Mouse (Mus musculus) liver, adult 2 months (tissue): ENCODE data around the gene Brms1l. TPM values are rescaled to one million over a fixed set of nuclear protein-coding genes. Genes with fewer than 3 reads are reported as not detected.

Experiments used
- DNase-seq: peaks from one replicate; pipeline ENCODE4 v3.0.0-alpha.2; 2011; ENCODE audit warnings: low read depth, low spot score; ENCODE audit errors: extremely low read depth
- H3K27ac ChIP-seq: fragments of 200-500 bp; replicated peaks from 2 replicates; pipeline ENCODE4 v1.5.1; 2012; ENCODE audit warnings: low read depth, mild to moderate bottlenecking, control low read depth, inconsistent platforms, low read length; ENCODE audit not compliant: insufficient read depth
- H3K27me3 ChIP-seq: fragments of 200-500 bp; 2 replicates; pipeline ENCODE4 v1.6.1; 2012; ENCODE audit warnings: mild to moderate bottlenecking, moderate library complexity, low read length, inconsistent platforms; ENCODE audit not compliant: control insufficient read depth, insufficient read depth
- H3K36me3 ChIP-seq: fragments of 200-500 bp; 2 replicates; pipeline ENCODE4 v1.6.1; 2012; ENCODE audit warnings: low read length, inconsistent platforms; ENCODE audit not compliant: control insufficient read depth, insufficient read depth
- H3K4me1 ChIP-seq: fragments of 200-500 bp; 2 replicates; pipeline ENCODE4 v1.6.1; 2011; ENCODE audit warnings: low read length; ENCODE audit not compliant: control insufficient read depth, insufficient read depth
- H3K4me3 ChIP-seq: fragments of 200-500 bp; 2 replicates; pipeline ENCODE4 v1.5.1; 2011; ENCODE audit warnings: low read depth, mild to moderate bottlenecking, control low read depth, low read length, moderate library complexity; ENCODE audit not compliant: insufficient read depth
- H3K79me2 ChIP-seq: fragments of 200-500 bp; 2 replicates; pipeline ENCODE4 v1.6.1; 2012; ENCODE audit warnings: inconsistent platforms, mild to moderate bottlenecking, low read length, moderate library complexity; ENCODE audit not compliant: control insufficient read depth, insufficient read depth
- H3K9ac ChIP-seq: fragments of 200-500 bp; 2 replicates; pipeline ENCODE4 v1.6.1; 2012; ENCODE audit warnings: low read depth, mild to moderate bottlenecking, control low read depth, inconsistent platforms, low read length
- CTCF ChIP-seq: fragments of 200-500 bp; IDR thresholded peaks from 2 replicates; pipeline ENCODE4 v1.5.1; 2011; ENCODE audit warnings: low read depth, low read length, control low read depth
- POLR2A ChIP-seq: fragments of 200-500 bp; IDR thresholded peaks from 2 replicates; pipeline ENCODE4 v1.6.1; 2011; ENCODE audit warnings: low read length, control low read depth; ENCODE audit not compliant: insufficient read depth; ENCODE audit errors: extremely low read depth
- WGBS: fragments of 180-500 bp; shearing (Covaris S2); methylation state at CpG from one replicate; pipeline ENCODE4 v1.1.7; 2018; 5-methylcytosine and 5-hydroxymethylcytosine counted together
- polyA plus RNA-seq: library from polyadenylated mRNA; depleted of rRNA; stranded (reverse); fragments of >200 nt; gene quantifications from 2 replicates; pipeline ENCODE4 v1.2.3, GENCODE M21; 2012
- total RNA-seq: library from RNA; depleted of rRNA; stranded (reverse); fragments of >200 nt; gene quantifications from 2 replicates; pipeline ENCODE4 v1.2.3, GENCODE M21; 2014

Brms1l gene
- total and polyA plus RNA-seq, 2 experiments, result 2.6 to 3.1 TPM

GRCm38 (mm10) chr12:55805035-55805434 lies 31.1 kb upstream of the Brms1l start:
- peaks cover 4% of the 10 kb centered on the region; the same call in 1 of the 2 replicates for H3K79me2 ChIP-seq
- no peaks in the 10 kb centered on the region for H3K36me3 ChIP-seq
- TF ChIP-seq POLR2A (no peak), CTCF (no peak)
- no peak overlapping the region for H3K27ac ChIP-seq
- H3K27me3 ChIP-seq, result no peaks in the 10 kb centered on the region
- H3K4me1 ChIP-seq, result no peaks in the 10 kb centered on the region; the same call in 1 of the 2 replicates
- no peak for DNase-seq
- H3K4me3 ChIP-seq, result no peak overlapping the region
- no peak overlapping the region for H3K9ac ChIP-seq
- 76% methylated on average over 3 of the region's 3 CpGs for WGBS

DNA sequence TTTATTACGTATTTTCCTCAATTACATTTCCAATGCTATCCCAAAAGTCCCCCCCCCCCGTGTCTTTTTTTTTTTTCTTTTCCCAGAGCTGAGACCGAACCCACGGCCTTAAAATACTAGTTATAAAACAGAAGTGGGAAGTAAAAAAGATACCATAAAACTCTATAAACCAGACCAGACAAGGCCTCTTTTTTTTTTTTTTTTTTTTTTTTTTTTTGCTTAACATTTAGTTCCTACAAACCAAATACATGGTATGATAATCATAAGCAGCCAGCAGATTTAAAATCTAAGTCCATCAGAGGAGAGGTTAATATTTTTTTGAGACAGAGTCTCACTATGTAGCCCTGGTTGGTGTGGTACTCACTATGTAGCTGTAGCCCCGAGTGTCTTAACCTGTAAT lies 19.6 kb upstream of the Brms1l start:
- no peak overlapping the region for H3K27ac ChIP-seq
- no peak for TF ChIP-seq CTCF
- no peak for TF ChIP-seq POLR2A
- H3K4me3 ChIP-seq, result no peak overlapping the region
- H3K9ac ChIP-seq, result no peak overlapping the region
- WGBS, result 92% methylated on average over 5 of the region's 5 CpGs
- H3K79me2 ChIP-seq, result peaks cover 2% of the 10 kb centered on the region; the same call in 1 of the 2 replicates
- DNase-seq, result no peak
- H3K27me3 ChIP-seq, result no peaks in the 10 kb centered on the region
- H3K36me3 ChIP-seq, result no peaks in the 10 kb centered on the region
- H3K4me1 ChIP-seq, result no peaks in the 10 kb centered on the region

- peak overlapping the region; percentile 38 for H3K27ac ChIP-seq
- H3K36me3 ChIP-seq, result no peaks in the 10 kb centered on the region
- no peak for TF ChIP-seq POLR2A
- TF ChIP-seq CTCF, result no peak
- WGBS, result 2% methylated on average over 35 of the region's 35 CpGs
- no peaks in the 10 kb centered on the region for H3K27me3 ChIP-seq
- peak overlapping the region; percentile 93 for H3K4me3 ChIP-seq
- H3K79me2 ChIP-seq, result no peaks in the 10 kb centered on the region; the same call in 1 of the 2 replicates
- peak; percentile 49 for DNase-seq
- peak overlapping the region; percentile 87 for H3K9ac ChIP-seq
- no peaks in the 10 kb centered on the region for H3K4me1 ChIP-seq
Measured at GRCm38 (mm10) chr12:55820119-55820660, 15.9 kb upstream of the Brms1l start.

DNA sequence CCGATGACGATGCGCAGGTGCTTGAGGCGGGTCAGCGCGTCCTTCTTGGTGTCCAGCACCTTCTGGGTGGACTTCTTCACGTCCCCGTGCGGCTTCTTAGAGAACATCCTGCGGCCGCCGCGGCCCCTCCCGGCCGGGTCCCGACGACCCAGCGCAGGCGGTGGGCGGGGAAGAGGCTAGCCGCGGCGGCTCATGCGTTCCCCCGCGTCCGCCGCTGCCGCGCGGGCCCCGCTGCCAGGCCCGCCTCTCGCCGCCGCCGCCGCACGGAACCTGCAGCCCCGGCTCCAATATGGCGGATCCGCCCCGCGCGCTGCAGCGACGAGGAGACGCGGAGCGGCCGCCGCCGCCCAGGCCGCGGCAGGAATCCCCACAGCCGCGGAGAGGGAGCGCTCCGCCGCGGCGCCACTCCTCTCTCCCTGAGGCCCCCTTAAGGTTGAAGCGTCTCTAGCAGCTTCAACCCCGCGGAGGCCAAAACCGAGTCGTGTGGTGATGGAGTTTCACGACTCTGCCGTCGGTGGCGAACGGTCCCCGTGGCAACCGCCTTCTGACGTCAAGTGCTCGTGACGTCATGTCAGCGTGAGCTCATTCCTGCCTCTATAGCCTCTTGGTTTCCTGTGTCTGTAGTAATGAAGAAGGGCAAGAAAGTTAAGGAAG lies 15.3 kb upstream of the Brms1l start, which contains the start of gene Ralgapa1:
Gene Ralgapa1, minus strand, starts transcription at position 507 of the 654 bp plus-strand sequence.
- Histone ChIP-seq H3K4me3 (peak within 1 kb of the TSS; percentile 93), H3K9ac (peak within 1 kb of the TSS; percentile 87), H3K27ac (peak within 1 kb of the TSS; percentile 38), H3K27me3 (no peaks in the 10 kb centered on the region), H3K4me1 (no peaks in the 10 kb centered on the region), H3K36me3 (no peaks in the 10 kb centered on the region), H3K79me2 (no peaks in the 10 kb centered on the region; the same call in 1 of the 2 replicates)
- peak; percentile 62 for DNase-seq
- WGBS, result under 1% methylated on average over 76 of the region's 78 CpGs
- TF ChIP-seq CTCF (0 out of 2 replicates have a peak, but pooled peaks have one; percentile 3), POLR2A (no peak)

- no peak overlapping the region for H3K9ac ChIP-seq
- WGBS, result 86% methylated on average over 6 of the region's 6 CpGs
- no peaks in the 10 kb centered on the region for H3K27me3 ChIP-seq
- no peak for TF ChIP-seq POLR2A
- no peak for TF ChIP-seq CTCF
- H3K79me2 ChIP-seq, result no peaks in the 10 kb centered on the region
- no peak for DNase-seq
- no peak overlapping the region for H3K4me3 ChIP-seq
- no peak overlapping the region for H3K27ac ChIP-seq
- no peaks in the 10 kb centered on the region for H3K36me3 ChIP-seq
- H3K4me1 ChIP-seq, result no peaks in the 10 kb centered on the region
Measured at GRCm38 (mm10) chr12:55824027-55824426, 12.1 kb upstream of the Brms1l start.

GRCm38 (mm10) chr12:55825537-55825936 lies 10.6 kb upstream of the Brms1l start:
- TF ChIP-seq POLR2A (no peak), CTCF (no peak; the same call in 1 of the 2 replicates)
- H3K9ac ChIP-seq, result no peak overlapping the region
- H3K27ac ChIP-seq, result no peak overlapping the region
- H3K79me2 ChIP-seq, result no peaks in the 10 kb centered on the region
- DNase-seq, result no peak
- no peaks in the 10 kb centered on the region for H3K27me3 ChIP-seq
- H3K36me3 ChIP-seq, result no peaks in the 10 kb centered on the region
- no peak overlapping the region for H3K4me3 ChIP-seq
- no peaks in the 10 kb centered on the region for H3K4me1 ChIP-seq
- 81% methylated on average over 2 of the region's 2 CpGs for WGBS
